Mouse (Mus musculus) limb, embryonic 11.5 days (tissue): ENCODE data around the gene Pou4f2. TPM values are rescaled to one million over a fixed set of nuclear protein-coding genes. Genes with fewer than 3 reads are reported as not detected.

Experiments
- ATAC-seq: fragments of 200-750 bp; cut with Nextera tagmentation; 2 replicates; pipeline ENCODE4 v1.8.0; 2017; ENCODE audit warnings: low read depth; ENCODE audit not compliant: insufficient number of reproducible peaks, low FRiP score, low TSS enrichment
- DNase-seq: peaks from one replicate; pipeline ENCODE4 v3.0.0-alpha.2; 2015; ENCODE audit warnings: low spot score
- H3K27ac ChIP-seq: fragments of 300-500 bp; sonication (generic); replicated peaks from 2 replicates; pipeline ENCODE4 v1.5.1; 2014; ENCODE audit warnings: low read depth, mild to moderate bottlenecking, low read length
- H3K27me3 ChIP-seq: fragments of 300-500 bp; sonication (generic); 2 replicates; pipeline ENCODE4 v1.6.1; 2014; ENCODE audit warnings: mild to moderate bottlenecking, low read length, mixed read lengths; ENCODE audit not compliant: control insufficient read depth, insufficient read depth
- H3K36me3 ChIP-seq: fragments of 300-500 bp; sonication (generic); 2 replicates; pipeline ENCODE4 v1.6.1; 2014; ENCODE audit warnings: mild to moderate bottlenecking, low read length, moderate library complexity, mixed read lengths; ENCODE audit not compliant: control insufficient read depth, insufficient read depth
- H3K4me1 ChIP-seq: fragments of 300-500 bp; sonication (generic); 2 replicates; pipeline ENCODE4 v1.6.1; 2014; ENCODE audit warnings: low read length, mixed read lengths; ENCODE audit not compliant: control insufficient read depth, insufficient read depth
- H3K4me2 ChIP-seq: fragments of 300-500 bp; sonication (generic); 2 replicates; pipeline ENCODE4 v1.6.1; 2014; ENCODE audit warnings: low read depth, mild to moderate bottlenecking, moderate library complexity; ENCODE audit not compliant: severe bottlenecking
- H3K4me3 ChIP-seq: fragments of 300-500 bp; sonication (generic); 2 replicates; pipeline ENCODE4 v1.5.1; 2014; ENCODE audit warnings: low read depth, low read length
- H3K9ac ChIP-seq: fragments of 300-500 bp; sonication (generic); 2 replicates; pipeline ENCODE4 v1.6.1; 2014; ENCODE audit warnings: mild to moderate bottlenecking, low read length
- H3K9me3 ChIP-seq: fragments of 300-500 bp; sonication (generic); 2 replicates; pipeline ENCODE4 v1.6.1; 2016; ENCODE audit warnings: low read length; ENCODE audit not compliant: control insufficient read depth
- WGBS: fragments of 180-500 bp; shearing (Covaris S2); extraction: QIAGEN DNeasy Blood & Tissue Kit; methylation state at CpG from one replicate; pipeline ENCODE4 v1.1.7; 2014; 5-methylcytosine and 5-hydroxymethylcytosine counted together
- polyA plus RNA-seq: library from polyadenylated mRNA; unstranded; fragments of >200 nt; fragmentation: Nextera tagmentation; extraction: Ambion mirVana; gene quantifications from 2 replicates; pipeline ENCODE4 v1.2.1, GENCODE M21; 2014

Pou4f2 gene
- polyA plus RNA-seq, 1 experiment from 2014 or later: not detected

GRCm38 (mm10) chr8:78427769-78428130, 8.7 kb downstream of the Pou4f2 start:
- no peaks in the 10 kb centered on the region for H3K9me3 ChIP-seq
- H3K9ac ChIP-seq: no peak overlapping the region
- DNase-seq: no peak
- ATAC-seq: no peak
- peaks cover 70% of the 10 kb centered on the region for H3K27me3 ChIP-seq
- peaks cover 6% of the 10 kb centered on the region for H3K4me1 ChIP-seq
- H3K36me3 ChIP-seq: no peaks in the 10 kb centered on the region
- no peak overlapping the region for H3K4me3 ChIP-seq
- H3K27ac ChIP-seq: no peak overlapping the region
- WGBS: under 1% methylated on average over 8 of the region's 8 CpGs
- H3K4me2 ChIP-seq: no peak overlapping the region

GRCm38 (mm10) chr8:78426875-78427768, 9.3 kb downstream of the Pou4f2 start:
- H3K4me2 ChIP-seq: no peak overlapping the region
- H3K27ac ChIP-seq: no peak overlapping the region
- ATAC-seq: no peak
- 2% methylated on average over 32 of the region's 32 CpGs for WGBS
- H3K9ac ChIP-seq: no peak overlapping the region
- peaks cover 69% of the 10 kb centered on the region for H3K27me3 ChIP-seq
- peaks cover 6% of the 10 kb centered on the region for H3K4me1 ChIP-seq
- no peak for DNase-seq
- H3K36me3 ChIP-seq: no peaks in the 10 kb centered on the region
- H3K9me3 ChIP-seq: no peaks in the 10 kb centered on the region
- no peak overlapping the region for H3K4me3 ChIP-seq

GRCm38 (mm10) chr8:78426455-78426854, 10.0 kb downstream of the Pou4f2 start:
- no peak overlapping the region for H3K27ac ChIP-seq
- no peaks in the 10 kb centered on the region for H3K9me3 ChIP-seq
- no peak for ATAC-seq
- no peaks in the 10 kb centered on the region for H3K36me3 ChIP-seq
- WGBS: 1% methylated on average over 10 of the region's 10 CpGs
- no peak overlapping the region for H3K4me2 ChIP-seq
- no peak overlapping the region for H3K9ac ChIP-seq
- peaks cover 71% of the 10 kb centered on the region for H3K27me3 ChIP-seq
- H3K4me3 ChIP-seq: no peak overlapping the region
- H3K4me1 ChIP-seq: peaks cover 6% of the 10 kb centered on the region
- peak; percentile 41 for DNase-seq

GRCm38 (mm10) chr8:78423937-78424336, 12.5 kb downstream of the Pou4f2 start:
- 0% methylated on average over 1 of the region's 1 CpGs for WGBS
- no peak overlapping the region for H3K4me3 ChIP-seq
- no peaks in the 10 kb centered on the region for H3K36me3 ChIP-seq
- no peak overlapping the region for H3K27ac ChIP-seq
- H3K9ac ChIP-seq: no peak overlapping the region
- no peaks in the 10 kb centered on the region for H3K9me3 ChIP-seq
- H3K27me3 ChIP-seq: peaks cover 62% of the 10 kb centered on the region
- H3K4me2 ChIP-seq: no peak overlapping the region
- no peak for DNase-seq
- peaks cover 7% of the 10 kb centered on the region for H3K4me1 ChIP-seq
- ATAC-seq: no peak

GRCm38 (mm10) chr8:78420101-78420503, 16.3 kb downstream of the Pou4f2 start:
- ATAC-seq: peak; percentile 65
- H3K27me3 ChIP-seq: peaks cover 28% of the 10 kb centered on the region
- 0 out of 2 replicates have a peak, but pooled peaks cover 2% of the 10 kb centered on the region for H3K4me1 ChIP-seq
- H3K4me2 ChIP-seq: peak overlapping the region; percentile 71
- DNase-seq: peak; percentile 60
- WGBS: 0% methylated on average over 19 of the region's 19 CpGs
- no peak overlapping the region for H3K27ac ChIP-seq
- H3K36me3 ChIP-seq: no peaks in the 10 kb centered on the region
- H3K4me3 ChIP-seq: peak overlapping the region; percentile 24
- H3K9ac ChIP-seq: no peak overlapping the region
- no peaks in the 10 kb centered on the region for H3K9me3 ChIP-seq

- 0 out of 2 replicates have a peak, but pooled peaks cover 2% of the 10 kb centered on the region for H3K4me1 ChIP-seq
- no peaks in the 10 kb centered on the region for H3K9me3 ChIP-seq
- peak overlapping the region; percentile 71; the same call in 1 of the 2 replicates for H3K4me2 ChIP-seq
- no peak overlapping the region for H3K27ac ChIP-seq
- WGBS: 16% methylated on average over 4 of the region's 4 CpGs
- peaks cover 22% of the 10 kb centered on the region for H3K27me3 ChIP-seq
- no peak overlapping the region for H3K9ac ChIP-seq
- no peaks in the 10 kb centered on the region for H3K36me3 ChIP-seq
- no peak overlapping the region for H3K4me3 ChIP-seq
- no peak for DNase-seq
- no peak for ATAC-seq
Observed at GRCm38 (mm10) chr8:78419272-78419671, 17.2 kb downstream of the Pou4f2 start.

- Histone ChIP-seq H3K4me1 (no peaks in the 10 kb centered on the region), H3K9me3 (no peaks in the 10 kb centered on the region), H3K36me3 (no peaks in the 10 kb centered on the region), H3K4me2 (no peak overlapping the region), H3K27ac (no peak overlapping the region), H3K27me3 (no peaks in the 10 kb centered on the region), H3K9ac (no peak overlapping the region), H3K4me3 (no peak overlapping the region)
- 88% methylated on average over 7 of the region's 7 CpGs for WGBS
- no peak for DNase-seq
- no peak for ATAC-seq
Observed at GRCm38 (mm10) chr8:78390756-78391155, 45.7 kb downstream of the Pou4f2 start.
